Mouse (Mus musculus) megakaryocyte progenitor cell, adult 5-6 weeks (primary cell): ENCODE data around the gene Bmp2k. TPM values are rescaled to one million over a fixed set of nuclear protein-coding genes. Genes with fewer than 3 reads are reported as not detected.

Experiments
- ATAC-seq: replicated peaks from 2 replicates; pipeline ENCODE4 v1.8.0; 2016; ENCODE audit warnings: mild to moderate bottlenecking, moderate TSS enrichment, inconsistent platforms; ENCODE audit not compliant: poor library complexity
- total RNA-seq, 2 experiments: library from RNA; stranded (forward) in 1 of 2; stranded (reverse) in 1 of 2; fragments of 157-497, 149-512 nt in 1 of 2; fragments of 200-1000 nt in 1 of 2; gene quantifications; 2 replicates each; pipeline versions ENCODE4 v1.2.3 to v1.2.4; 2015 to 2017

Gene Bmp2k
- total RNA-seq, 2 experiments from 2014 or later: 16.4 to 43.2 TPM

DNA sequence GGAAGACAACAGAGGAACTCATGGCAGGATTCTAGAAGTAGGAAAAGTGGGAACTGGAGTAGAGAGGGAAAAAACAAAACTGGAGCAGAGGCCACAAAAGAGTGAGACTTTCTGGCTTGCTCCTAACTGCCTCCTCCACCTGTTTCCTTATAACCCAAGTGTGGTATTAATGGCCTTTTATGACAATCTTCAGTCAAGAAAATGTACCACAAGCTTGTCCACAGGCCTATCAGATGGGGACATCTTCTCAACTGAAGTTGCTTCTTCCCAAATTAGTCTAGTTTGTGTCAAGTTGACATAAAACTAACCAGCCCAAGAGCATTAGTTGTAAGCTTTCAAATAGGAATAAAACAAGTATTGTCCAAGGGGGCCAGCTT is 27.0 kb upstream of the Bmp2k start:
- ATAC-seq: no peak

DNA sequence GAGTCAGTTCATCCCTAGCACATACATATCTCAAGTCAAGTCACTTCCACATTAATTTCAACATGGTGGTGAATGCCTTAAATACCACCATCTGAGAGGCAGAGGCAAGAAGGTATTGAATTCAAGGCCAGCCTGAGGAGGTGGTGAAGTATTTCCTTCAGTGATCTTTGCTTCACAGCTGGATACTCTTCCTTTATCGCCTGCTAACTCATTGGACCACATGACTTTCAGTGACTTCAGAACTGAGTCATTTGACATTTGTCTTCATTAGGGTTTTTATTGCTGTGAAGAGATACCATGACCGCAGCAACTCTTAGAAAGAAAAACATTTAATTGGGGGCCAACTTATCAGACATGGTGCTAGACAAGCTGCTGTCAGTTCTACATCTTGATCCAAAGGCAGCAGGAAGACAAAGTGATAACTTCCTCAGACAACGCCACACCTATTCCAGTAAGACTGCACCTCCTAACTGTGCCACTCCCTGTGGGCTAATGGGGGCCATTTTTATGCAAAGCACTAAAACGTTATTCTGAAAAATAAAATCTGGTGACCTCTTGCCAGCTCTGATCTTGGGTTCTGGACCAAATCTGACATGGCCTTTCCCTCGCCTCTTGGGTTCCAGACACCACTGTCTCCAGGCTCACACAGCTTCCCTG is 24.9 kb upstream of the Bmp2k start:
- no peak for ATAC-seq

DNA sequence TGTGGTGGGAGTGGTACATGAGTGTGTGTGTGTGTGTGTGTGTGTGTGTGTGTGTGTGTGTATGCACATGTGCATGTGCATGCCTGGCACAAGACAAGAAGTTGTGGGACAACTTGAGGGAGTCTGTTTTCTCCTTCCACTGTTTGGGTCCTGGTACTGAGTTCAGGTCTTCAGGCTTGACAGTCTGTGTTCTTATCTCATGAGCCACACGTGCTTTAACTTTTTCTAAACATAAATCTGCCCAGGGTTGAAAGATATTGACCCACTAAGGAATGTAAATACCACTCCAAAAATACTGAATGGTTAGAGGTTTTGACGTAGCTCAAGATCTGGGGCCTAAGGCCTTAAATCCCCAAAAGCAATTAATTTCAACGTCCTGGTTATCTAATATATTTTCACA is 23.8 kb upstream of the Bmp2k start:
- ATAC-seq: no peak

DNA sequence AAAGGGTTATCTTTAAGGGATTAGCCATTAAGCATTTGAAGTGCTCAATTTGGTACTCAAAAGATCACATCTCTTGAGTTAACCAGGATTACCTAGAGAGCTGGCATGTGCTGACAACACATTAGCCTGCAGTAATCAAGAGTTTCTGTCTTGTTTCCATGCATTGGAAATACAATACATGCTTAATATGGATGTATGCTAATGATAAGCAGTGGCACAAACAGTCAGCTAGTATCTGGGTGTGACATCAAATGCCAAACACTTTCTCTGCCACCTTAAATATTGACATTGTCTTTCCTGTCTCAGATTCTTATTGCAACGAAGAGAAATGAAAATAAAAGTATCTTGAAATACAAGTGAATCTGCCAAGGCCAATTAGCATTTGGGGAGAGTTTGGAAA is 22.8 kb upstream of the Bmp2k start:
- ATAC-seq: no peak; the same call in 1 of the 2 replicates

DNA sequence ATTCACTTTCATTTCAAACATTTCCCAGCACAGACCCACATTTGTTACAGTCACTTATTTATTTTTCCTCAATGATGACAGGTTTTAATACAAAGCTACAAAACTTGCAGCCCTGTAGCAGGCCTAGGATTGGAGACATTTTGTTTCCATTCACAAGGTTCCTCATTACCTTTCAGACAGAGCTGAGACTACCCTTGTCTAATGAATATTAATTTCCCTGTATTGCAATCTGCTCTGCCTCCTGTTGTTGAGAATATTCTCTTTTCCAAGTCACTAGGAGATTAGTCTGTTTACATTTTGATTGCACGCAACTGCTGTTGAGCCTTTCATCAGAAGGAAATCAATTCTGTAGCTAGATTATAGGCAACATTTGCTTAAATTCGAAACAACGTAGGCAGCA is 22.4 kb upstream of the Bmp2k start:
- ATAC-seq: no peak

DNA sequence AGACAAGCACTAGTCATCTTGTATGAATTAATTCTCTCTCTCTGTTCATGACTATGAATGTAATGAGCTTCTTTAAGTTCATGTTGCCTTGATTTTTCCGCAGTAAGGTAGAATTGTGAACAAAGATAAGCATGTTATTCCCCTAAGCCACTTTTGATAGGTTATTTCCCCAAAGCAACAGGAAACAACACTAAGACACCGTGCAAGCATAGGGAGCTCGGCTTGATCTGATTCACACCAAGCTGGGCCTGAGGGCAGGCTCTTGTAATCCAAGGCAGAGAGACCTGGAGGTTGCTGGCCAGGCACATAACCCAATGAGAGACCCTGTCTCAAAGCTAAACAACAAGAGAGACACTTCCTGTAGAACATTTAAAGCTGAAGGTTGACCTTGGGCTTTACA is 21.3 kb upstream of the Bmp2k start:
- no peak for ATAC-seq

DNA sequence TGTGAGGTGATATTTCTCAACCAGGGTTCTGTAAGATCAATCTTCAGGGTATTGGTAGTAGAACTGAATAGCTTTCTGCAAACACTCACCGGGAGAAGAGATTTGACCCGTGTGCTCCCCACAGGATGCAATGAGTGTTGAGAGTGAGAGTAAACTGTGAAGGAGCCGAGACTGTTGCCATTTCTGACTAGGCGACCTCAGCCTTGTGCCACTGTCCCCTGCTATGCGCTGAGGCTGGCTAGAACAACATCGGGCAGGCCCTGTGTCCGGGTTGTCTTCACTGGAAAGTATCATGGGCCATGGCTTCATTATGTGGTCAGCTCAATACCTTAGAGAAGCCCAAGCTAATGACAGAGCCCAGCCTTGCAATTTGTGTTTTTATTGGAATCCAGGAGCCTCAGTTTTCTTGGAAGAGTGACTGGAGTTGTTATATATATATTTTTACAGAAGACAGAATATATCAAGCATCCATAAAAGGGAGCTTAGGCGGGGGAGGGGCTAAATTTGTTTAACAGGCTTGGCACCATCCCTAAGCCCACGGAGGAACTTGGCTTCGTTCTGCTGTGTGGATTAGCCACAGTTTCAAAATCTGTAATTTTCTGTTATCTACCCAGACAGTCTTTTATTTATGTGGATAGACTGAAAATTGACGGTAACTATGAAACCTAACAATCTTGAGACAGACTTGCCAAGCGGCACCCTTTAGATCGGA is 18.0 kb upstream of the Bmp2k start:
- ATAC-seq: peak; percentile 11; the same call in 1 of the 2 replicates

DNA sequence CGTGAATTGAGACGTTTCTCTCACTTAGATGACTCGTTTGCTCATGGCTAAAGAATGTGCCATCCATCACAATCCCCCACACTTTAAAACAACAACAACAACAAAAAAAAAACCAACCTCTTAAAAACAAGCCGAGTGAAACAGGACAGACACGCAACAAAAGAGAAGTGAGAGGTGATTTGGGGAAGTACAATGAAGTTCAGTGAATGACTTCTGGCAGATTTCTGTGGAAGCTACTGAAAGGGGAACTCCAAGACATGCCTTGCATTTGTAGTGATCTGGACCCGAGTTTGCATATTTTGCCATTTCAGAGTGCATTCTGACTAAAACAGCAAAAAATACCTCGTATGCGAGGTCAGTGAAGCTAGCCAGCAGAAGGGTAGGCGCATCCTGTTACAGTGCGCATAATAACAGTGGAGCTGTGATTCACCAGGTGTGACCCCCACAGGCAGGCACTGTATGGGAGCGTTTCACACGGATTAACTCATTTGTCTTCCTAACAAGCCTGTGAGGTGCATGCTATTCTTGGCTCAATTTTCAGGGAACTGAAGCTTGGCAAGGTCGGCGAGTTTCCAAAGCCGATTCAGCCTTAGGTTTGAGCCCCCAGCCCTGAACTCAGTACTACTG is 17.4 kb upstream of the Bmp2k start:
- ATAC-seq: peak; percentile 92

DNA sequence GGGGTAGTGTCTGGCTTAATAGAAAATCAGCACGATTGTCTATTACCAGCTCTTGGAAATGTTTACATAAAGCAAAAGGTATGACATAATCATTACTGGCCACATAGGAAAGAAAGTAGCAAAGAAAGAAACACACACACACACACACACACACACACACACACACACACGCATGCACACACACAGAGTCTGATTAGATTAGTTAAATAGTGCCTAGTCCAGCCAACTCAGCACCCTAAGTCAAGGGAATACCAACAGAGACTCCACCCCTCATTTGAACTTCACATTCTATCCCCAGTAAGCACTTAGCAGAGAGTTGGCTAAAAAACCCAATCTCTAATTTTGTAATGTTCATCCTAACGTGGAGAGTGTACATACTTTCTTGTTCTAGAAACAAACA is 15.5 kb upstream of the Bmp2k start:
- no peak for ATAC-seq

DNA sequence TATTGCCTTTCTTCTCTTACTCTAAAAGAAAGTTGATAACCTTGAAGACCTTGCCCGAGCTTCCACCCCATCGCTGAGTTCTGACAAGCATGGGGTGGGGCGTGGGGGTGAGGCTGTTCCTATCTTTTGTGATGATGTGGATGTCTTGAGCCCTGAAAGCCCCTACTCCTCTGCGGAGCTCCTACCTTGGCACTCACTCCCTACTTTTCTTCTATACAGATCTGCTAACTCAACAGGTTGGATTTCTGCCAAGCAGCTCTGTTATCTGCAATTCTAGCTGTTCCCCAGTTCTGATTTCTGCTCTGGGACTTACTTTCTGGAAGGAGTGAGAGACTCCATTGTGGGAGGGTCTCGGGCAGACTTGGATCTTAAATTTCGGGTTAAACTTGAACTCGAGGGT is 14.3 kb upstream of the Bmp2k start:
- ATAC-seq: peak; percentile 24; the same call in 1 of the 2 replicates

DNA sequence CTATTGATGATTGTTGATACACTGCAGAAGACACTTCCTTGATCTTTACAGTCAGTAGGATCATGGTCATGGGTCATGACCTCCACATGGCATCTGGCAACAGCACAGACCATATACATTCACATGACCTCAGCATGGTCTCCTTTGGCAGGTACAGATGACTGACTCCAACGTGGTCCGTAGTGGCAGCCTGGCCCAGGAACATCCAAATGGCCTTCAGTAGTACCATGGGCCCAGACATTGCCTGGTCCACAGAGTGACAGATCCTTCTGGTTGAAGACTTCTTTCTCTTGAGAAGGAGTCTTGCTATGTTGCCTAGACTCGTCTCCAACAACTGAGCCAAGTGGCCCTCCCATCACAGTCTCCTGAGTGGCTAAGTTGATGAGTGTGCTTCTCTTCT is 10.6 kb upstream of the Bmp2k start:
- ATAC-seq: no peak

DNA sequence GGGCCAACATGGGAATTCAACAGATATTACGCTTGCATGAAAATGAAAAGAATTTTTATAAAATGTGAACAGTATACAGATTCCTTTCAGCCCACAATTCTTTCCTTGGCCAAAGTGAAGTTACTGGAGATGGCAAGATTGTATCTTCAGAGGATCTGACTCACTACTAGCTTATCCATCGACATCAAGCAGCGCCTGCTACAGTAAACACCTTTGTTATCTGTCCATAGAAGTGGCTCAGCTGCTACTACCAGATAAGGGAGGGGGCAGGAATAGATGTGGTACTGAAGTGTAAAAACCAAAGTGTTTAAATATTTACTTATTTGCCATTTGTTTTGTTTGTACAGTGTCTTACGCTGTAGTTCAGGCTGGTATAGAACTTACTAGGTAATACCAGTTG is 8.6 kb upstream of the Bmp2k start:
- ATAC-seq: peak; percentile 49

DNA sequence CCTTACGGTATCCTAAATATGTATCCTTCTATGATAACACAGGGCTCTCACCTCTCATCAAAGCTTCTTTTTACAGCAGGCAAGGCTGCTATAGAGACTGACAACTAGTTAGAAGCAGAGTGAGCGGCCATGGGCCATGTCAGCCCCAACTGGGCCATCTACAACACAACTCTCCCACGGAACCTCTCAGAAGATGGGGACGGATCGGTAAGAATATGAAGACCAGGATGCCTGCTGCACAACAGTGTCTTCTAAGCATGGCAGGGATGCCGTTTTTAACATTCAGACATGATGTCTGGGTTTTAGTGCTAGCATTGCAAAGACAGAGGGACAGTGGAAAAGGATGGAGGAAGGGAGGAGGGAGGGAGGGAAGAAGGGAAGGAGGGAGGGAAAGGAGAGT is 6.3 kb upstream of the Bmp2k start:
- no peak for ATAC-seq

DNA sequence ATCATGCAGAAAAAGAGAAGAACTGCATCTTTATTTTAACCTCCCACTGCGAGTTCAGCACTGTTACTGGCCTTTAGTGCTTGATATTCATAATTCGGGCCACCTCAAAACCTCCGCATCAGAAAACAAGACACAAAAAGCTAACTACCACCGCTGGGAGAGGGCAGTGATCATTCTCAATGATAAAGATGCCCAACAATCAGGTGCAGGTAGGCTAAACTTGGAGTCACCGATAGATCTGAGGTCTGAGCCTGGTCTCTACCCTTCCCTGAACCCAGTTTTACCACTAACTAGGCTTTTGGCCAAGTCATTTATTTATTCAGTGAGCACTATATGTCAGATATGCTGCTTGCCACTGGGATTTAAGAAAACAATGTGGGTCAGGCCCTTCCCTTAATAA is 4.8 kb upstream of the Bmp2k start:
- no peak for ATAC-seq

DNA sequence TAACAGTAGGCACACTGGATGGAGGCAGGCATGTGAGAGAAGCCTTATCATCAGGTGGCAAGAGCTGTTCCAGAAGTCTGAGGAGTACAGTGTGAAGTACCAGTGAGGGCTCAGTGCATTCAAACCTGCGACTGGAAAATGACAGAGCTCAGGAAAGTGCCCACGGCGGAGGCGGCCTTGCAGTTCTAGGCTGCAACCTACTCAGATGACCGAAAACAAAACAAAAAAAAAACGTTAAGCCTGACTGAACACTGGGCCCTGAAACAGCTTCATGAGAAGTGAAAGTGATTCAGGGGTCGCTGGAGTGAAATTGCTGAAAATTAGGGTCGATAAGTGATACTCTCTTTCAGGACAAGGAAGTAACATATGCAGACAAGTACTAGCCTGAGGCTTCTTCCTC is 4.4 kb upstream of the Bmp2k start:
- 0 out of 2 replicates have a peak, but pooled peaks have one; percentile 3 for ATAC-seq

DNA sequence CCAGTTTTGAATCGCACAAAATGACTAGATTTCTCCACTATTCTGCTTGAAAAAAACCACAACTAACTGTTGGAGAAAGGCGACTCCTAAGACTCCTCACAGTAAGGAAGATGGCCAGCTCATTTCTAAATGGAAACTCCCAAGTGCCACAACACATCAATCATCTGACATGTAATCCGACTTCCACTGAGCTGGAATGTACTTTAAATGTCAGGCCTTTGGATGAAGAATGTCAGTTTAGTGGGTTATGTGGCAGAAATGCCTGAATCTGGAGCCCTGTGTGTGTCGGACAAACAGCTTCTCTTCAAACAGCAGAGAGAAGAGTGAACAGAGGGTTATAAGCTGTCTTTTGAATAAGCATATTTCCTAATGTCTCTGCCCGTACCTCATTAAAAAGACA is 1.7 kb upstream of the Bmp2k start:
- ATAC-seq: no peak

DNA sequence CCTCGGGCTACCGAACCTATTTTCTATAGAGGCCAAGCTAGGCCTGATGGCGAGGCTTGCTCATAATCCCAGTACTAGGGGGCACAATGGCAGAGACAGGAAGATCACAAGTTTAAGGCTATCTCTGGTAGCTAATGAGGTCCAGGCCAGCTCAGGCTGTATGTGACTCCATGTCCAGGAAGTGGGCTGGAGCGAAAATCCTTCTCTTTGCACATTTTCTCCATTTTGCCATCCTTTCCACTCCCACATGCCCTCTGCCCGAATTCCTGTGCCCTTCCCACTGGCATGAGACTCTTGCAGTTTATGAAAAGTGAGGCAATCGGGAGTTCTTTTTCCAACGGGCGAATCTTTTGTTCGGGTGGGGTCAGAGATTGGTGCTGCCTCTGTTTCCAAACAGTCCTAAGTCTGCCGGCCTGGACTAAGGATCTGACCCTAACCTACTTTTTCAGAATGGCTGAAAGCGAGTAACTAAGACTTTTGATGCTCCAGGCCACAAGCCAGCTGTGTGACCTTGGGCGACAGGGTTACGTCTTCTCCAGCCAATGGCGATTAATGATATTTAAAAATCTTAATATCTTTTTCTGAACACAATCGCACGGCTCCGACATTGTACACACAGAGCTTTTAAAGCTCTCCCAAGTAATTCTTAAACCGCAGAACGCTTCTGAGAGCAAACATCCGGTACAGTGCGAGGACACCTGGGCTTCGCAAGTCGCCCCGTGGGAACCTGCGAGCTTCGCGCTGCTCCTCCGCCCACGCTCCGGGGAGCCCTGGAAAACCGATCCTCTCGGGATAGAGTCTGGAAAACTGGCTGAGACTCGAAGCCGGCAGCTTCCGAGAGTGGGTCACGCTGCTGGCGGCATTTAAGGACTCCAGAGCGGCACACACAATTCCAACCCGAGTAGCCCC is 834 bp upstream of the Bmp2k start:
- ATAC-seq: peak; percentile 3

DNA sequence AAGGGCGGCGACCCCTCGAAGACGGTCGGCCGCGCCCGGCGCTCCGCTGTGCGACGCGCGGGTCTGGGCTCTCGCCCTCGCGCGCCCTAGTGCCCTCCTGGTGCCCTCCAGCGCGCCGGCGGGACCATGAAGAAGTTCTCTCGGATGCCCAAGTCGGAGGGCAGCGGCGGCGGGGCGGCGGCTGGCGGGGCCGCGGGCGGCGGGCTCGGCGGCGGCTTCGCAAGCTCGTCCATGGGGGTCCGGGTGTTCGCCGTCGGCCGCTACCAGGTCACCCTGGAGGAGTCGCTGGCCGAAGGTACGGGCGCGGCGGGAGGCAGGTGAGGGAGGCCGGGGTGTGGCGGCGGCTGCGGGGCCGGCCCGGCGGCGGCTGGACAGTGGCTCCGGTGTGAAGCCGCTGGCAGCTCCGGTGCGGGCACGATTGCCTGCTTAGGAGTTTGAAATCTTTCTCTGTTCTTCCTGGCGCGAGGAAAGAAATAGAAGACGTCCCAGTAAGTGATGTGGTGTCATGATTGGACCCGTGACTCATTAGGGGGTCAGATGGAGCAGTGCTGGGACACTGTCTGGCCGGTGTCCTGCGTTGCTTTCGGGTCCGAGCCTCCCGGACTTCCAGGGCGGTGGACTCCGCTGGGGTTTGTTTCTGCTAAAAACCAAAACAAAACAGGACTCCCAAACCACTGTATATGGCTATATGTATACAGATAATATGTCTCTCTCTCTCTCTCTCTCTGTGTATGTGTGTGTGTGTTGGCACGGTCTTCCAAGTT is 495 bp downstream of the Bmp2k start:
- ATAC-seq: peak; percentile 32

DNA sequence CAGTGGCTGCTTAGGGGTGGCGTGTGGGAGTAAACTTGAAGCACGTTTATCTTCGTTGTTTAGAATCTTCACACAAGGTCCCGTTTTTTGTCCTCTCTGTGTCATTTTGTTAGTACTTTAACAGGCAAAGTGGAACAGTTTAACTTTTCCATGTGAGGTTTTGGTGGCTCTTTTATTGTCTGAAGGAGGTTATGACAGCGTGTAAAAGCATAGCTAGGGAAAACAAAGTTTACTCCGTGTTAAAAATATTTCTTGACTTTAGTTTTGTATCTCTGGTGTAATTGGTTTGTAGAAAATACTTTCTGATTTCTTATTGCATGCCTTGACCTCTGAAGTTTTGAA is 1.0 kb downstream of the Bmp2k start:
- no peak for ATAC-seq

DNA sequence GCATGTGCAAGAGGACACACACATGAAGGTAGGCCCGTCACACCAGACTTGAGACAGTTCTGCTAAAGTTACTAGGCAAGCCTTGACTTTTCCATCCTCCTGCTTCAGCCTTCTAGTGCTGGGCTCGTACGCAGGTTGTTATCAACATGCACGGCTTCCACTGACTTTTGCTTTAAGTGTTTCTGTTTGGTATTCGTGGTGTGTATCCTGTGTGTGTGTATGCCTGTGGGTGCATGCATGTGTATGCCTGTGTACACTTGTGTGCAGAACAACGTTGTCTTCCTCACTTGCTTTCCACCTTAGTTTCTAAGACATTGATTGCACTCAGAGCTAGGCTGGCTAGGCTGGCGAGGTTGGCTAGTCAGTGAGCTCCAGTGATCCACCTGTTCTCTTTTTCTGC is 2.1 kb downstream of the Bmp2k start:
- no peak for ATAC-seq

DNA sequence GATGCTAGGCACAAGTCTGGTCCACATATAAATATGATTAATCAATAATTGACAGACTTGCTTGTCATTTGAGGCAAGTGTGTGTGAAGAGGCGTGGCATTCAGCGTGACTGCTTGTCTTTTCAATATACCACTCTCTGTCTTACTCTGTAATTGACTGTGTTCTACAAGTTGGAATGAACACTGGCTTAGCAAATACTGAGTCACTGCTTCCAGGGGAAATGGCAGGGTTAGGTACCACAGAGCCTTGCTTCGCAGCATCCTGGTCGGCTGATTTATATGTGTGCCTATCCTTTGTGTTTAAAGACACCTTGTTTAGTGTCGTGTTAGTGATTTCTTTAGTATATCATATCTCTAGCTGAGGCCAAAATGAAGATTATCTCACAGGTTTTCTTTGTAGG is 3.0 kb downstream of the Bmp2k start:
- no peak for ATAC-seq
